Mouse (Mus musculus) brain, embryonic 14.5 days (tissue): ENCODE results near the gene Ptch2. TPM values are rescaled to one million over a fixed set of nuclear protein-coding genes. Genes with fewer than 3 reads are reported as not detected.

ENCODE experiments used
- DNase-seq: peaks from one replicate; pipeline ENCODE4 v3.0.0-alpha.2; 2011; ENCODE audit warnings: low read depth
- CTCF ChIP-seq: fragments of 200-500 bp; IDR thresholded peaks from 2 replicates; pipeline ENCODE4 v1.5.1; 2012; ENCODE audit warnings: inconsistent platforms, mild to moderate bottlenecking, moderate library complexity, borderline replicate concordance; ENCODE audit not compliant: insufficient read depth, insufficient read length; ENCODE audit errors: extremely low read depth
- POLR2A ChIP-seq: fragments of 200-500 bp; IDR thresholded peaks from 2 replicates; pipeline ENCODE4 v1.6.1; 2012; ENCODE audit warnings: mild to moderate bottlenecking, inconsistent platforms, borderline replicate concordance; ENCODE audit not compliant: poor library complexity, insufficient read depth, insufficient read length, severe bottlenecking; ENCODE audit errors: extremely low read depth
- polyA plus RNA-seq: library from polyadenylated mRNA; depleted of rRNA; stranded (reverse); fragments of >200 nt; gene quantifications from 2 replicates; pipeline ENCODE4 v1.2.3, GENCODE M21; 2012; rRNA removed

Ptch2 gene
- polyA plus RNA-seq, result 11.6 and 18.6 TPM in 2 replicates

GRCm38 (mm10) chr4:117095551-117096452 is at the start of gene Ptch2:
Ptch2 (plus strand) TSS chr4:117096075.
- 0 out of 2 replicates have a peak, but pooled peaks have one; percentile 4 for TF ChIP-seq POLR2A
- no peak for TF ChIP-seq CTCF

GRCm38 (mm10) chr4:117048836-117049235 is 47.0 kb upstream of the Ptch2 start:
- DNase-seq, result peak; percentile 3
- no peak for TF ChIP-seq CTCF
- no peak for TF ChIP-seq POLR2A

More at GRCm38 (mm10) chr4:117095551-117096452, at the start of gene Ptch2:
- peak; percentile 86 for DNase-seq

DNA sequence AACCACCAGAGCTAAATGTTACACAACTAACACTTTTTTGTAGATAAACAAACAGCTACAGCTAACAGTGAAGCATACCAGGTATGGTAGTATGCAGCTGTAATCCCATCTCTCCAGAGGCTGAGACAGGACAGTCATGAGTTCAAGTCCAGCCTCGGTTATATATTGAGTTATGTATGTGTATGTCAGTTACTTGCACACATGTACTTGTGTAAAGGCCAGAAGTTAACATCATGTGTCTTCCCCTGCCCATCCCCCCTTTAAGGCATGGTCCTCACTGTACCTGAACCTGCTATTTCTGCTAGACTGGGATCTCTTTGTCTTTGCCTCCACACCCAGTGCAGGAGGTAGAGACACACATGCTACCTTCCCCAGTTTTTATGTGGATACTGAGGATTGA is 46.4 kb upstream of the Ptch2 start:
- no peak for DNase-seq
- TF ChIP-seq POLR2A (no peak), CTCF (no peak)

DNA sequence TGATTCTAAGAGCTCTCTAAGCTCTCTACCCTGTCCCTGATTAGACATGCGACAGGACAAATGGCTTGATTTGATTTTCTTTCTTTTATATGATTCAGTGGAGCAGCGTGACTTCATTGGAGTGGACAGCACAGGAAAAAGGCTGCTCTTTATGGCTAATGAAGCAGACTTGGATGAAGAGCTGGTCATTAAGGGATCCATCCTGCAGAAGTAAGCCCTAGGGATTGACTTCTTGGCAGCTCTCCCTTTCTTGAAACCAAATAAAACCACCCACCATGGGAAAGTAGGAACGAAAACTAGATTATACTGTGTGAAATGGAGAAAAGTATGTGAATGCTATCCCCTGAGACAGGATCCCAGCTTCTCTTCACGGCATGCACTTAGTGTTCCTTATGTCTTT is 43.2 kb upstream of the Ptch2 start:
- peak; percentile 19 for DNase-seq
- TF ChIP-seq POLR2A, result no peak

GRCm38 (mm10) chr4:117053956-117054355 is 41.9 kb upstream of the Ptch2 start:
- DNase-seq, result peak; percentile 84
- TF ChIP-seq POLR2A, result no peak
- no peak for TF ChIP-seq CTCF

DNA sequence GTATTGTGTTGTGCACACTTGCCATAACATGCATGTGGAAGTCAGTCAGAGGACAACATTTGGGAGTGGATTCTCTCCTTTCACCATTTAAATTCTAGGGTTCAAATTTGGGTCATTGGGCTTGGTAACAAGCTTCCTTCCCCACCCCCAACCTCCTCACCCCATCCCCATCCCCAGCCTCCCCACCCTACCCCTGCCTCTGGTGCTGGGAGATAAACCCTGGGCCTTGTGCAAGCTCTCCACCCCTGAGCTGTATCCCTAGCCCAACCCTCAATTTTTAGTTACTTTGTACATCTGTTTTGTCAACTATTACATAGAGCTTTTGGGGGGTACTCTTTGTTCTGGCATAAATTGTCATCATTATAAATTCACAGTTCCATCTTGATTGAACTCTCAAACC is 39.8 kb upstream of the Ptch2 start:
- TF ChIP-seq POLR2A, result no peak
- TF ChIP-seq CTCF, result no peak
- DNase-seq, result no peak

GRCm38 (mm10) chr4:117056514-117056913 is 39.4 kb upstream of the Ptch2 start:
- TF ChIP-seq POLR2A (no peak), CTCF (no peak)
- no peak for DNase-seq

DNA sequence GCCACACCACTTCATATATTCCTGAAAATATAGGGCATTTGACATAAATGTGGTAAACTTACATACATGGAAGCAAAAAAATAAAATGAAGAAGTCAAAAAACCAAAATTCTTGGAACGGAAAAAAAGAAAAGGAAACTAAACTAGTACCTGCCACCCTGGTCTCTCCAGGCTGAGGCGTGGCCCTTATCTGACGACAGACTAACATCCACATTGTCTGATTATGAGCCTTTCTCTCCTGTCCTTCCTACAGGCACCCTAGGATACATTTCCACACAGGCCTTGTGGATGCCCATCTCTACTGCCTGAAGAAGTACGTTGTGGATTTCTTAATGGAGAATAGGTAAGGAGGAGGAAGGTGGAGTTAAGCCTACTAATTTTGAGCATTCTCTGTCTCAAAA is 37.4 kb upstream of the Ptch2 start:
- DNase-seq, result no peak
- TF ChIP-seq POLR2A (no peak), CTCF (no peak)

- peak; percentile 63 for DNase-seq
- no peak for TF ChIP-seq POLR2A
- no peak for TF ChIP-seq CTCF
Measured at GRCm38 (mm10) chr4:117062700-117063390, 33.0 kb upstream of the Ptch2 start.

GRCm38 (mm10) chr4:117068035-117068434 is 27.8 kb upstream of the Ptch2 start:
- no peak for DNase-seq
- TF ChIP-seq CTCF (no peak), POLR2A (no peak)

DNA sequence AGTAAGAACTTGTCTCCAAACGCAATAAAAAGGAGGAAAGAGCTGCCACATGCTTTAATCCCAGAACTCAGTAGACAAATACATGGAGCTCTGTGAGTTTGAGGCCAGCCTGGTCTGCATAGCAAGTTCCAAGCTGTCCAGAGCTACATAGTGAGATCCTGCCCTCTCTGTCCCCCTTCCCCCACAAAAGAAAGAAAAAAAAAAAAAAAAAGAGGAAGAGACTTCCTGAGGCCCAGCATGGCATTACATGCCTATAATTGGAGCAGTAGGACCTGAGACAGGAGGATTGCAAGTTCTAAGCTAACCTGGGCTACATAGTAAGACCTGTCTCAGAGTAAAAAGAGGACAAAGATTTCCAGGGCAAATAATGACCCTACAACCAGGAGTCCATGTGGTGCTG is 26.2 kb upstream of the Ptch2 start:
- no peak for DNase-seq
- TF ChIP-seq POLR2A (no peak), CTCF (no peak)
